Mouse (Mus musculus) urinary bladder, adult 18-20 months (tissue): ENCODE measurements at regions not wholly inside any gene's neighbourhood (a gene's known extent, or its start where the extent isn't known, plus 50 kb on each side); places are given as distances from the start of the nearest gene placed in this dataset.
A peak's percentile ranks its signal among the peaks of the same experiment; 100 is the strongest.
"Not testable (repeated sequence)": the region's sequence is repeated elsewhere in the genome, so short reads cannot be mapped to it uniquely, and the experiment has no call there.

Source experiments
- DNase-seq, 2 experiments: peaks; one replicate each; pipeline ENCODE4 v3.0.0; 2022; ENCODE audit warnings: low spot score in 2 of 2, mixed read lengths in 2 of 2

DNA sequence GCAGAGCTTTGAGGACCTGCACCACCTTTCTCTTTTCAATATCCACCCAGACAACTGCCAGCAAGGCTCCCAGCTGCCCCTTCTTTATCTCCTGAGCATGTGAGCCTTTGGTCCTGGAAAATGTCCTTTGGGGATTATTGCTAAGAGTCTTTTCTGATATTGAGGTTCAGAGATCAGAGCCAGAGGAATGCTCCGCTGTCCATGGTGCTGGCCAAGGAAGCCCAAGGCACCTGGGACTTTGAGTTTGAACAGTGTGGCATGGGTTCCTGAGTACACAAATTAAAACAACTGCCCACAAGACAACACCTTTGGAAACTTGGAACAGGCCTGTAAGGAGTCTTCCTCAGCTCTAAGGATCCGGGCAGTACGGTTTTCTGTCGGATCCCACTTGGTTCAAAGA is 52.6 kb upstream of the Slc28a3 start:
- peak in 1 of 2 experiments; percentile 3 for DNase-seq

DNA sequence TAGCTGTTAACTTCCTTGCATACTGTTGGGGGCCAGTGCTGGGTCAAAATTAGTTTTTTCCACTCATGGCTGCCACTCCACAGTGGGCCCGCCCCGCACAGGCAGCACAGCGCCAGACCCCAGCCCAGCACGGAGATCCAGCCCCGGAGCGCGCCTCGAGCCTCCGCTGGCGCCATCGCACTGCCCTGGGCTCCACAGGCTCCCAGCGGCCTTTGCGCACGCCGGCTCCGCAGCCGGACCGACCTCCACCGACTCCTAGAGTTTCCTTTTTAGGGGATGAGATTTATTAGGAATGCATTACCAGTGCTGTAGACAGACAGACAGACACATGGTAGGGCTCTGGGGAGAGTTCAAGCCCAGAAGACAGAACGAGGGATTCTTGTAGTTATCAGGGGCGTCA is 58.0 kb upstream of the Slc28a3 start:
- no peak for DNase-seq

DNA sequence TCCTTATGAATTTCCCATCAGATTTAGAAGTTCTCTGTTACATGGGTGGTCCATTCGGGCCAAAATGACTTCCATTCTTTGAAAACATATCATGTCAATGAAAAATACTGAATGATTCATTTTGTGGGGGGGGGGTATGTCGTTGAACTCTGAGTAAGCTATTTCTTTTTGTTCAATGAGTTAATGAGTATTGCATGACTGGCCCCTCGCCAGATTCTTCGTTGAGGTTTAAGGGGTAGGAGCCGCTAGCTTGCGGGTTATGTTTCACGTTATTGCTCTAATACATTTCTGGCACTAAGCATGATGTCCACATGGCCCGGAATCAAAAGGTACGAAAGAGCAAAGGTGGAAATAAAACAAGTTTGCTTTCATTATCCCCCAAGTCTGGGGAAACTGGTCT is 59.5 kb upstream of the Slc28a3 start:
- no peak for DNase-seq

DNA sequence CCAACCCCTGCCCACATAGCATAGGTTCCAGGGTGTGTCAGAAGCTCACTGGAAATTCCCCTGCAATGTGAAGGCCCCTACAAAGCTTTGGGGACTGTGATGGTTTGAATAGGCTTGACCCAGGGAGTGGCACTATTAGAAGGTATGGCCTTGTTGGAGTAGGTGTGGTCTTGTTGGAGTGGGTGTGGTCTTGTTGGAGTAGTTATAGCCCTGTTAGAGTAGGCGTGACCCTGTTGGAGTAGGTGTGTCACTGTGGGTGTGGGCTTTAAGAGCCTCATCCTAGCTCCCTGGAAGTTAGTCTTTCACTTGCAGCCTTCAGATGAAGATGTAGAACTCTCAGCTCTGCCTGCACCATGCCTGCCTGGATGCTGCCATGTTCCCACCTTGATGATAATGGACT is 64.9 kb upstream of the Slc28a3 start:
- DNase-seq, result not testable (repeated sequence)

DNA sequence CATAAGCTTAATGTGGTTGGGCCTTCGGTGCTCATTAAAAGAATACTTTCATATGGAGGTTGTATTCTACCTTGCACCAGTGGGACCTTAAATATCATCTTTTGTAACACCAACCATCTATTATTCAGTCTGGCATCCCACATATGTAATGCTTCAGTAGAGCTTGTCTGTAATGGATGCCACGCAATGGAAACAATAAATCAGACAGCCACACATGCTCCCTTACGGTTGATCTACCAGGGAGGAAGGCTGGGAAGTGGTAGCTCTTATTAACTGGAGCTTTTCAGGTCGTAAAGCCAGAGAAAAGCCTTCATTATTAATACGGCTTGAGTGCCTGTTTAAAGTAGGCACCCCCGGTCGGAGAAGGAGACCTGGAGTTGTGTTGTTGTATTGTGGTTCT is 66.8 kb upstream of the Slc28a3 start:
- DNase-seq, result no peak

DNA sequence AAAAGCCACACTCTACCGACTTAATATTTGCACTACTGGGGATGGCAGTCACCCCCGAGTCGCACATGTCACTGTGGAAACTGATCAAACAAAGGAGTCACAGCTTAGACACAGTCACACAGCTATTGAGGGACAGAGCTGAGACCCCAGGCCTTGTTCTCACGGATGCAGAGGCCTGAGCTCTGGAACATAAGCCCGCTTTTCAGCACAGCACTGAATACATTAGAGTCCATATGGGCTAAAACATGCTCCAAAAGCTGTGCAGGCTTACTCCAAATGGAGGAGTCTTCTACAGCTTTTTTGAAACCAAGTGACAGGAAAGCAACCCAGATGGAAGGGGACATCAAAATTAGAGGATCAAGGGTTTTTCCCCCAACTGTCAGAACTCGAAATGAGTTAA is 69.0 kb upstream of the Slc28a3 start:
- DNase-seq, result no peak

DNA sequence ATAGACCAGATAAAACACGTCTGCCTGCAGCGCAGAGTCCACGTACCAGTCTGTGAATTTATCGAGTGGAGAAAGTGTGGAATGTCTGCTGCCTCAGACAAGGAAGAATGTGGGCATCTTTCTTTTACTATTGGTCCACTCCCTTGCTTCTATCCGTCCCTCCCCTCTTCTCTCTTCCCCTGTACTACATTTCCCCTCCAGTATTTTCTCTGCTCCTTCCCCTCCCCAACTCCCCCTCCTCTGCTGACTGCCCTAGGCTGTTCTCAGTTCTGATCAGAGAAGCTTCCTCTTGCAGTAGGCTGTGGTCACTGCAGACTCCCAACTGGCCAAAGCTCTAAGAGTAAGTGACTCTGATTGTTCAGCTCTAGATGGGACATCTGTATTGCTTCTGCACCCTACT is 76.1 kb upstream of the Slc28a3 start:
- no peak for DNase-seq

DNA sequence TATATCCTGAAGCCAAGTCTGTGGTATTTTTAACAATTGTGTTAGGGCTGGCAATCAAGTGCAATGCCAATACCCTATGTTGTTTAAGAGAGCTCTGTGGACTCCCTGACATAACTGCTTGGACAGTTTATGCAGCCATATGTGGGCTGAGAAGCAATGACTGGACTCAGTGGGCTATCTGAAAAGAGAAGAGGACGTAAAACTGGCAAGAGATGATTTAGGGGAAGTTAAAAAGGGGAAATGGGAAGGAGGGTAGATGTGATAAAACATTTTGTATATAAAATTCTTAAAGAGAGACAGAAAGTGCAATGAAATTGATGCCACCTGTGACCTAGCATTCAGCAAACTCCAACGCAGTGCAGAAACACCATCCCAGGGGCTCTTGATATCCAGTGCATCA is 76.9 kb upstream of the Slc28a3 start:
- DNase-seq, result no peak

DNA sequence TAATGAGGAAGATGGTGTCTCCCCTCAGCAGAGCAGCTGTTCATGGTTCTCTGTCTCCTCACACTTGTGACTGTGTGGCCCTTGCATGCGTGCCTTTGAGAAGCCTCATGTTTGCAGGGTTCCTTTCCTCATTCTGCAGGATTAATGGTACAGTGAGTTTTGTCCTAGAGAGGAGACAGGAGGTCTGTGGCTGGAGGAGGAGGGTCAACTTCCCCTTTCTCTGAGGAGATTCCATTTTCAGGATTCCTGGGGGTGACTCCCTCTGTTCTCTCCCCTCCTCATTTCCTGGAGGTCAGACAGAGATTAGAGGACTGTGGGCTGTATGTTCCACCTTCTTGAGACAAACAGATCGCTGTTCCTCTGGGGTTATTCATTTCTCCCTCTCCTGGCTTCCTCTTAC is 77.6 kb upstream of the Slc28a3 start:
- DNase-seq, result no peak

DNA sequence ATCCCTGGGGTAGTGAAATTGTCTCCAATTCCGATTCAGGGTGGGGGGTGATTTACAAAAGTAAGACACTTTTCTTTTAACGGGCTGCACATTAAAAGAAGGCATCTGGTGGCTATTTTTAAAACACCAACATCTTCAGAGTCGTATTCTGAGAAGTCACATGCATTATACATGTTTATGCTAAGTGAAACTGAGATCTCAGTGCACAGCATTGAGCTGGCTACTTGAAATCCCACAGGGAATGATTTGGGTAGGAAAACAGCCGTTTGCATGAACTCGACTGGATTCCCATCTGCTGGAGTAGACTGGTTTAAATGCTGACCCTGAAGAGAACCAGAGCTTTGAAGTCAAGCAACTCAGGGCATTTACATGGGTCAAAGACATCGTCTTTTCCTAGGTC is 84.0 kb upstream of the Slc28a3 start:
- DNase-seq, result no peak

DNA sequence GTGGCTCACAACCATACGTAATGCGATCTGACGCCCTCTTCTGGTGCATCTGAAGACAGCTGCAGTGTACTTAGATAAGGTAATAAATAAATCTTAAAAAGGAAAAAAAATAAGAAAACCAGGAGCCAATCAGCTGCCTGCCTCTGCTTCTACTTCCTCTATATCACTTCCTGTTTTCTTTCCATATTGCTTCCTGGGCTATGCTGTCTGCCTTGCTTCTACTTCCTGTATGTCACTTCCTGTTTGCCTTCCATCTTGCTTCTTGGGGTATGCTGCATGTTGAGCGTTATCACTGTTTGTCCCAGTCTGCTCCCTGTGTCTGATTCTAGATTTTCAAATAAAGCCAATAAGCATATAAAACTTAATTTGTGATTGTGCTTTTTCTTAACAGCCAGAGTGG is 85.3 kb upstream of the Slc28a3 start:
- DNase-seq, result no peak

DNA sequence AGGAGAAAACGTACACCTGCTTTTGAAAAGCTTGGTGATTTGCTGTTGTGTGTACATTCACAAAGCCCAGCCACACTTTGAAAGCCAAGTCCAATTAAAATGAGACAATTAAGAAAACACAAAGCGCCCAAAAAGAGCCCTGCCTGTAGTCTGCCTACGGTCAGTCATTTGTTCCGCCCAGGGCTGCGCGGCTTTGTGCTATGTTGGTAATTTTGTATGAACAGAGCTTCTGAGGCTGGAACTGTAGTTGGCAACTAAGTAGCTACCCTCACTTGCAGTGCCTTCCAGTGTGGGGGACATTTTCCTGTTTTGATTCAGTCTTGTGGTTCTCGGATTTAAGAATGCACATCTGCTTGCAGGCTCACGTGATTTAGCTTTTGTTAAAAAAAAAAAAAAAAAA is 89.3 kb upstream of the Slc28a3 start:
- no peak for DNase-seq

DNA sequence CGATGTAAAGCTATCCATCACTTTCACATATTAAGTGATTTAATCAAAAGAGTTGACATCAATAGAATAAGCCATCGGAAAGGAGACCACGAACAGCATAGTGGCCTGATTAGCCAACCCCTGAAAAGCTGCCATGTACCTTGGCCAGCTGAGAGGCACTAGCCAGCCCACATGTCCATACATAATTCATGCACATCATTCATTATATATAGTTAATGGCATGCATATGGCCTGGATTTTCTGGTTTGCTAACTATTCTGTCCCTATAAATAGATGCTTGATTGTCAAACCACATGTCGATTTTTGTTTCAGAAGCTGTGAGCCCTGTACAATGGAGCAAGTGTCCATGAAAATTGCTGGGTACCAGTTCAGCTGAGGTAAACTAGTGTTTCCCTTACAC is 93.5 kb upstream of the Slc28a3 start:
- no peak for DNase-seq

DNA sequence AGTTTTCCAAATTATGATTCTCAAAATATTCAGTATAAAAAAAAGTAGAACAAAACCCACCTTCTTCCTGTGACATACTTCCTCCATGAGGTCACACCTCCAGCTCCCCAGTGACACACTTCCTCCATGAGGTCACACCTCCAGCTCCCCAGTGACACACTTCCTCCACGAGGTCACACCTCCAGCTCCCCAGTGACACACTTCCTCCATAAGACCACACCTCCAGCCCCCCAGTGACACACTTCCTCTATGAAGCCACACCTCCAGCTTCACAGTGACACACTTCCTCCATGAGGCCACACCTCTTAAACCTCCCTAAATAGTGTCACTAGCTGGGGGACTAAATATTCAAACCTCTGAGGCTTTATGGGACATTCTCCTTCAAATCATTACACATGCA is 89.8 kb upstream of the Ntrk2 start:
- DNase-seq, result no peak

DNA sequence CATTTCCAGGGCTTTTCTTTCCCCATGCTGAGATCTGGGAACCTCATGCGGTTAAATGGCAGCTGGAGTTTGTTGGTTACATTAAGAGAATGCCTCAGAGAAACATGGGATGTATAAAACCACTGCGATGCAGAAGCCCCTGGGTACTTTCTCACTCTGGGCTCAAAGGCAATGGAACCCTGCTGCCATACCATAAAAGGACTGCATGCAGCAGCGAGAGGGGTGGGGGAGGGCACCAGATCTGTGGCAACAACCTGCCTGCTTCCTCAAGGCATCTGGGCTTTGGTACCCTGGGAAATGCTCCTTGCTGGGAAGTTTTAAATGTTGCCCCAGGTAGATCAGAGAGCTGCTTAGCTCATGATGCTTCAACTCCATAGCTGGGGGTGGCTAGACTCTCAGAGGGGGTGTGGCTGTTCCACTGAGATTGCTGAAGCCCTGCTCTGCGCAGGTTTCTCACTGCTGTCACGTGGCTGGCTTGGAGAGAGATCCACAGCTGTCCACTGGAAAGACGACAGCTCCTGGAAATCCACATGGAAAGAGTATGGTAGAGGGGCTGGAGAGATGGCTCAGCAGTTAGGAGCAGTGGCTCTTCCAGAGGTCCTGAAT is 75.8 kb upstream of the Ntrk2 start:
- DNase-seq, result no peak

DNA sequence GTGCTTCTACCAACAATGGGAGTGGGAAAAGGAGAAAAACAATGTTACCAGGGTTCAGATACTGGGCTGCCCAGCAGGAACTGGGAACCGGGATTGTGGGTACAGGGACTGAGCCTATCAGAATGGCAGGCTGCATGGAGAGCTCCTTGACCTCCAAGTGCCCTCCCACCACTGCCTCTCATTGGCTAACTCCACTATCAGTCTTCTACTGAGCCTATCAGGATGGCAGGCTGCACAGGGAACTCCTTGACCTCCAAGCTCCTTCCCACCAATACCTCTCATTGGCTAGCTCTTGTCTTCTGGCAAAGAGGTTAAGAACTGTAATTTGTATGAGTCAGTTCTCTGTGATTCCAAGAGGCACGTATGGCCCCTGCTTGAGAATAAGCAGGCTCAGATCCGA is 73.6 kb upstream of the Ntrk2 start:
- DNase-seq, result no peak

DNA sequence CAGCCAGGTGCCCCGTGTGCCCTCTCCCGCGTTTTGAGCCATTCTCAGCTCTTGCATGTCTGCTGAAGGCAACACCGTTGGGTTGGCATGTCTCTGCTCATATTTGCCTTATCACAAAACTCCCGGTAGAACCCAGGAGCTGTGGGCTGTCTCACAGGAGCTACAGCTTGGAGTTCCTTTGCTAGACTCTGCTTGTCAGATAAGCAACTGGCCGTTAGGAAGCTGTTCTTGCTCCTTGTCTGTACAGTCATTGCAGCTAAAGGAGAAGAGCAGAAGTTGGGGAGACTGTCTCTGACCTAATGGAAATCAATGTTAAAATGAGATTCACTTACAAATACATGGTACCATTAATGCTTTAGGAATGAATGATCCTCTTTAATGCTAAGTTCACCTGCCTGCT is 72.8 kb upstream of the Ntrk2 start:
- DNase-seq, result no peak

DNA sequence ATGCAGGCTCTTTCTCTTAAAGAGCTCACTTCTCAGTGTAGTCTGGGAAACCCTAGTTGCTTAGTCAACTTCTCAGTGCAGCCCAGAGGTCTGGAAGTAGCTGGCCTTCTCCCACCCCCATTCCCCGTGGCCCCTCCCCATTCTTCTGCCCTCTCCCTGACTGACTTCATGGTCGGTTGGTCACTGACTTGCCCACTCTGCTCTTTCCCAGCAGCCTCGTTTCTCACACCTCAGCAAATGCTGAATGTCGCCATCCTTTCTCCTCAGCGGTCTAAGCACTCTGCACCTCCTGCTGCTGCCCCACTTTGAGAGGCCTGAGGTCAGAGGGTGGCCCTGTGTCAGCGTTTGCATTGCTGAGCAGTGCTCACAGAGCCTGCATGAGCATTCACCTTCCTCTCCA is 70.8 kb upstream of the Ntrk2 start:
- DNase-seq, result no peak

DNA sequence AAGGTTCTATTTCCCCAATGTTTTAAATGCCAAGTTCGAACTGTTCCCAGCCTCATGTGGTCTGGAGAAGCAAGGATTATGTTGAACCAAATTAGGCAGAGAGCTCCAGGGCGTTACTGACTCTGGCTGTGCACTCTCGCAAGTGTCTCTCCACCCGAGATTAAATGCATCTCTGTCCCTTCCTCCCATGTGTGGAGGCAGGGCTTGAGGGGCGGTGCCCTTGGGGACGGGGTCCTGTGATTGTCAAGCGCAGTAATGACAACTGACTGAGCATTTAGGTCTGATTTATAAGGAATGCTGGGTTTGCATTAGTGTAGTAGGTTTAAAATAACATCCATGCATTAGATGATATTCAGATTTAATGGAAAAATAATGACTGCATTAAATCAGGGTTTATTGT is 65.6 kb upstream of the Ntrk2 start:
- no peak for DNase-seq

DNA sequence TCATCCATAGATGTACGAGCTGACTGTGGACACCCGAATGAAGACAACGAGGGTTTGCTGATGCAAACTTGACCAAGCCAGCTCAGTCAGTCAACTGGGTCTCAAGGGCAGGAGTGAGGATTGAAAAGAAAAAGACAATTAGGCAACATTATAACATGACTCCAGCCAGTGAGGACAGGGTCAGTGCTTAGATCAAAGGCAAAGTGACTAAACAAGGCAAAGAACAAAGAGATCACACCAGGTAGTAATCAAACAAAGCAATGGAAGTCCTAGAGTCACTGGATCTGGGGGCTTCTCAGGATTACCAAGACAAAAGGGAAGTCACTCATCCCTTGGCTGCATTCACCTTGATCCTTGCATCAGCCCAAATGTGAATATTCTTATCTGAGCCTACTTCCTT is 60.3 kb upstream of the Ntrk2 start:
- no peak for DNase-seq

DNA sequence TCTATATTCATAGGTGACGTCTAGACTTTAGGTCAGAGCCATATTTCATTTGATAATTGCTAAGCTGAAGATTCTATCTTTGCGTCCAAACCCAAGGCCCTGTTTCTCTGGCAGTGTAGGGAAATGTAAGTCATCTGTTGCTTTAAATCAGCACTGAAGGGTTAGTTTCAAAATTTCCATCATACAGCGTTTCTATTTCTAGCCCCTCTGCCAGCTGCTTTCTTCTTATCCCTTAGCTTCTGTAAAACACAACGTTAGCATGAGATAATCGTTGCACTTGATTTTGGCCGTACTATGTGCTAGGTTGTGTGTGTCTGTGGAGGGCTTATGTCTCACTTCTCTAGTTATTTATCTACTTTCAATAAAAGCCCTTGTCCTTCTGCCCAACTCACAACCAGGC is 58.7 kb upstream of the Ntrk2 start:
- DNase-seq, result no peak

DNA sequence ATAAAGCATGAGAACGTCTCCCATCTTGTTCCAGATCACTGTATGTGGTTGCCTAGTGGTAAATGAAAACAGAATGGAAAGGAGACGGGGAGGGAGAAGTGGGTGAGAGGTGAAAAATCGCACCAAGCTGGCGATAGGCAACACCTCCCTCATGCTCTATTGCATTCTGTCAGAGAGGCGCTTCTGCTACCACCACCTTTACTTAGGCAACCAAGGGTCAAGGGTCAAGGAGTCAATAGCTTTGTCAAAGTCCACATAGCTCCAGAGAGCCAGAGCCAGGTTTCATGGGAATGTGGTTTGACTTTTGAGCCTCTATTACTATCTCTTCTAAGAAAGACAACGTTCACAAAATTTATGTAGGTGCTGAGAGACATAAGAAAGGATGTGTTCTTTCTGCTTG is 50.2 kb upstream of the Ntrk2 start:
- no peak for DNase-seq
